In genomic region chr17:79809491-79810316, GRCm38 (mm10) we compare ENCODE assay signal across 21 mouse cellular contexts.
DNase-seq lines count a peak whose midpoint lies in the region; ATAC-seq and TF ChIP-seq lines count a peak whose summit lies in the region.
"Had no signal": no experiment of that assay in that cellular context is flagged by ENCODE, and none has a peak within 500 bp of the region (broad histone marks: within the 10 kb centered on the region; RNA-seq: fewer than 3 reads in every experiment).

No protein-coding gene starts in this region.

- no peak overlapping the region for H3K4me3 ChIP-seq in lung, embryonic 14.5 days (ENCODE audit: low read depth, low read length)
- no peak overlapping the region for H3K4me3 ChIP-seq in lung, adult 2 months (replicated peaks; ENCODE audit: extremely low read depth, low read depth, low read length)
- H3K4me3 ChIP-seq in embryonic facial prominence, embryonic 10.5 days = no peak overlapping the region
- no peak overlapping the region for H3K4me3 ChIP-seq in embryonic facial prominence, embryonic 14.5 days (ENCODE audit: low read depth, low read length)
- H3K4me3 ChIP-seq in midbrain, embryonic 16.5 days (ENCODE audit: low read depth, low read length) = no peak overlapping the region
- H3K4me3 ChIP-seq: embryonic facial prominence, embryonic 13.5 days; heart, adult 2 months; heart, embryonic 13.5 days; stomach, embryonic 15.5 days had no signal

- H3K36me3 ChIP-seq in lung, embryonic 14.5 days (ENCODE audit: insufficient read depth) = no peaks in the 10 kb centered on the region
- H3K36me3 ChIP-seq in embryonic facial prominence, embryonic 10.5 days (replicated peaks) = no peaks in the 10 kb centered on the region
- H3K36me3 ChIP-seq in embryonic facial prominence, embryonic 14.5 days (ENCODE audit: control insufficient read depth, insufficient read depth, low read length) = no peaks in the 10 kb centered on the region
- H3K36me3 ChIP-seq in midbrain, embryonic 16.5 days (ENCODE audit: control insufficient read depth, insufficient read depth, low read length) = no peaks in the 10 kb centered on the region
- H3K36me3 ChIP-seq: embryonic facial prominence, embryonic 13.5 days; heart, embryonic 13.5 days; stomach, embryonic 15.5 days had no signal

- no peak overlapping the region for H3K27ac ChIP-seq in lung, embryonic 14.5 days (ENCODE audit: low read depth)
- peak overlapping the region; percentile 48 for H3K27ac ChIP-seq in embryonic facial prominence, embryonic 10.5 days (replicated peaks)
- no peak overlapping the region for H3K27ac ChIP-seq in embryonic facial prominence, embryonic 14.5 days (replicated peaks; ENCODE audit: low read depth, low read length)
- H3K27ac ChIP-seq in midbrain, embryonic 16.5 days (ENCODE audit: low read length) = no peak overlapping the region
- H3K27ac ChIP-seq: embryonic facial prominence, embryonic 13.5 days; heart, adult 2 months; heart, embryonic 13.5 days; hindbrain, postnatal 0 days had no signal

- H3K4me2 ChIP-seq in lung, embryonic 14.5 days = peak overlapping the region; percentile 1; the same call in 1 of the 2 replicates
- no peak overlapping the region for H3K4me2 ChIP-seq in embryonic facial prominence, embryonic 14.5 days (ENCODE audit: low read depth, low read length)
- H3K4me2 ChIP-seq in midbrain, embryonic 16.5 days (ENCODE audit: low read length) = no peak overlapping the region
- H3K4me2 ChIP-seq: embryonic facial prominence, embryonic 13.5 days; heart, embryonic 13.5 days; stomach, embryonic 15.5 days had no signal

- TF ChIP-seq POLR2A in lung, adult 2 months (IDR thresholded peaks at IDR 0.05; ENCODE audit: borderline replicate concordance, extremely low read depth, low read depth, low read length) = no peak

- ATAC-seq in lung, embryonic 14.5 days (ENCODE audit: insufficient read depth) = no peak; the same call in 1 of the 2 replicates
- ATAC-seq in embryonic facial prominence, embryonic 14.5 days (ENCODE audit: low read depth) = peak; percentile 22; the same call in 1 of the 2 replicates
- ATAC-seq in midbrain, embryonic 16.5 days = peak; percentile 73
- ATAC-seq: hindbrain, postnatal 0 days had no signal

- H3K27me3 ChIP-seq in lung, embryonic 14.5 days (ENCODE audit: insufficient read depth, low read length) = no peaks in the 10 kb centered on the region
- peaks cover 9% of the 10 kb centered on the region for H3K27me3 ChIP-seq in embryonic facial prominence, embryonic 10.5 days (replicated peaks; ENCODE audit: low read depth, poor library complexity, severe bottlenecking)
- H3K27me3 ChIP-seq in embryonic facial prominence, embryonic 14.5 days (replicated peaks; ENCODE audit: control insufficient read depth, insufficient read depth, low read length) = no peaks in the 10 kb centered on the region
- H3K27me3 ChIP-seq in midbrain, embryonic 16.5 days (ENCODE audit: control insufficient read depth, insufficient read depth, low read depth, low read length) = no peaks in the 10 kb centered on the region; the same call in 1 of the 2 replicates
- H3K27me3 ChIP-seq: embryonic facial prominence, embryonic 13.5 days; heart, embryonic 13.5 days; stomach, embryonic 15.5 days had no signal

- TF ChIP-seq CTCF in lung, embryonic 14.5 days (IDR thresholded peaks at IDR 0.05; ENCODE audit: low read depth) = no peak
- TF ChIP-seq CTCF in lung, adult 2 months (IDR thresholded peaks at IDR 0.05; ENCODE audit: insufficient read depth, low read length) = no peak

- 38% methylated on average over 23 of the region's 23 CpGs for WGBS in lung, embryonic 14.5 days
- WGBS in lung, adult 2 months = 58% methylated on average over 23 of the region's 23 CpGs
- 72% methylated on average over 23 of the region's 23 CpGs for WGBS in embryonic facial prominence, embryonic 10.5 days
- WGBS in embryonic facial prominence, embryonic 14.5 days = 59% methylated on average over 23 of the region's 23 CpGs
- 68% methylated on average over 23 of the region's 23 CpGs for WGBS in midbrain, embryonic 16.5 days

- no peaks in the 10 kb centered on the region for H3K9me3 ChIP-seq in lung, embryonic 14.5 days (ENCODE audit: low read depth, low read length)
- no peaks in the 10 kb centered on the region for H3K9me3 ChIP-seq in embryonic facial prominence, embryonic 10.5 days
- no peaks in the 10 kb centered on the region for H3K9me3 ChIP-seq in embryonic facial prominence, embryonic 14.5 days (ENCODE audit: control insufficient read depth, low read length)
- H3K9me3 ChIP-seq in midbrain, embryonic 16.5 days (replicated peaks; ENCODE audit: control insufficient read depth, low read length, poor library complexity, severe bottlenecking) = no peaks in the 10 kb centered on the region
- H3K9me3 ChIP-seq: embryonic facial prominence, embryonic 13.5 days; heart, embryonic 13.5 days; stomach, embryonic 15.5 days had no signal

- no peak for DNase-seq in lung, embryonic 14.5 days
- no peak for DNase-seq in lung, adult 2 months
- DNase-seq in embryonic facial prominence, embryonic 10.5 days (ENCODE audit: low spot score) = peak; percentile 35
- peak; percentile 32 for DNase-seq in embryonic facial prominence, embryonic 14.5 days (ENCODE audit: low spot score)
- DNase-seq in right cerebral cortex, postnatal 25 days = no peak
- DNase-seq in kidney, adult 9 months = no peak
- DNase-seq: adrenal gland, adult 2 months; cerebellum, adult 11-12 months; cerebellum, postnatal 10 days; gastrocnemius, postnatal 14 days; heart, adult 2 months; heart, postnatal 14 days; kidney, adult 18-20 months; kidney, postnatal 10 days; thymus, adult 2 months; thymus, postnatal 4 days had no signal

- no peak overlapping the region for H3K9ac ChIP-seq in lung, embryonic 14.5 days
- H3K9ac ChIP-seq in embryonic facial prominence, embryonic 14.5 days (ENCODE audit: low read depth, low read length) = no peak overlapping the region
- H3K9ac ChIP-seq in midbrain, embryonic 16.5 days (ENCODE audit: low read depth, low read length) = no peak overlapping the region
- H3K9ac ChIP-seq: embryonic facial prominence, embryonic 13.5 days; heart, embryonic 13.5 days; stomach, embryonic 15.5 days had no signal

- peaks cover 11% of the 10 kb centered on the region; the same call in 1 of the 2 replicates for H3K4me1 ChIP-seq in lung, embryonic 14.5 days (ENCODE audit: insufficient read depth)
- no peaks in the 10 kb centered on the region for H3K4me1 ChIP-seq in lung, adult 2 months (ENCODE audit: control insufficient read depth, insufficient read depth, low read length)
- peaks cover 43% of the 10 kb centered on the region for H3K4me1 ChIP-seq in embryonic facial prominence, embryonic 10.5 days
- 0 out of 2 replicates have a peak, but pooled peaks cover 6% of the 10 kb centered on the region for H3K4me1 ChIP-seq in embryonic facial prominence, embryonic 14.5 days (ENCODE audit: control insufficient read depth, insufficient read depth, low read length)
- no peaks in the 10 kb centered on the region for H3K4me1 ChIP-seq in midbrain, embryonic 16.5 days (ENCODE audit: control insufficient read depth, insufficient read depth, low read length)
- H3K4me1 ChIP-seq: embryonic facial prominence, embryonic 13.5 days; stomach, embryonic 15.5 days had no signal

Comparison
In these comparisons a context has a peak if more than half of its experiments do, and no peak if none do; other contexts are left out.
1. DNase-seq: peak in embryonic facial prominence, embryonic 10.5 days (single experiment) and embryonic facial prominence, embryonic 14.5 days (single experiment); none in lung, embryonic 14.5 days (single experiment), lung, adult 2 months (single experiment), right cerebral cortex, postnatal 25 days (single experiment) and kidney, adult 9 months (single experiment).